Mouse (Mus musculus) embryonic facial prominence, embryonic 12.5 days (tissue): ENCODE results near the gene Il18bp. TPM values are rescaled to one million over a fixed set of nuclear protein-coding genes. Genes with fewer than 3 reads are reported as not detected.

Experiments
- ATAC-seq: fragments of 200-750 bp; cut with Nextera tagmentation; 2 replicates; pipeline ENCODE4 v1.8.0; 2017; ENCODE audit not compliant: insufficient number of reproducible peaks, insufficient read depth, low FRiP score, low TSS enrichment
- H3K27ac ChIP-seq: fragments of 300-500 bp; sonication (generic); 2 replicates; pipeline ENCODE4 v1.5.1; 2016; ENCODE audit warnings: mild to moderate bottlenecking
- H3K27me3 ChIP-seq: fragments of 300-500 bp; sonication (generic); 2 replicates; pipeline ENCODE4 v1.6.1; 2016; ENCODE audit warnings: mild to moderate bottlenecking, moderate library complexity
- H3K36me3 ChIP-seq: fragments of 300-500 bp; sonication (generic); 2 replicates; pipeline ENCODE4 v1.6.1; 2016; ENCODE audit warnings: mild to moderate bottlenecking
- H3K4me1 ChIP-seq: fragments of 300-500 bp; sonication (generic); 2 replicates; pipeline ENCODE4 v1.6.1; 2016
- H3K4me2 ChIP-seq: fragments of 300-500 bp; sonication (generic); replicated peaks from 2 replicates; pipeline ENCODE4 v1.6.1; 2016; ENCODE audit warnings: mild to moderate bottlenecking, moderate library complexity
- H3K4me3 ChIP-seq: fragments of 300-500 bp; sonication (generic); 2 replicates; pipeline ENCODE4 v1.5.1; 2016; ENCODE audit warnings: mild to moderate bottlenecking
- H3K9ac ChIP-seq: fragments of 300-500 bp; sonication (generic); 2 replicates; pipeline ENCODE4 v1.6.1; 2016; ENCODE audit warnings: mild to moderate bottlenecking, moderate library complexity
- H3K9me3 ChIP-seq: fragments of 300-500 bp; sonication (generic); 2 replicates; pipeline ENCODE4 v1.6.1; 2016; ENCODE audit warnings: mild to moderate bottlenecking, moderate library complexity
- WGBS: fragments of 180-500 bp; shearing (Covaris S2); methylation state at CpG from one replicate; pipeline ENCODE4 v1.1.7; 2016; 5-methylcytosine and 5-hydroxymethylcytosine counted together
- polyA plus RNA-seq: library from polyadenylated mRNA; unstranded; fragments of >200 nt; fragmentation: Nextera tagmentation; extraction: Ambion mirVana; gene quantifications from 2 replicates; pipeline ENCODE4 v1.2.1, GENCODE M21; 2016

The Il18bp gene
- polyA plus RNA-seq, 1 experiment from 2014 or later, result 3.6 TPM

GRCm38 (mm10) chr7:101969694-101970428 lies 48.6 kb downstream of the Il18bp start:
- H3K4me1 ChIP-seq, result peaks cover 42% of the 10 kb centered on the region
- under 1% methylated on average over 51 of the region's 53 CpGs for WGBS
- no peaks in the 10 kb centered on the region for H3K36me3 ChIP-seq
- ATAC-seq, result peak; percentile 91
- no peaks in the 10 kb centered on the region for H3K9me3 ChIP-seq
- H3K27me3 ChIP-seq, result no peaks in the 10 kb centered on the region
- peak overlapping the region; percentile 100 for H3K27ac ChIP-seq
- H3K4me3 ChIP-seq, result peak overlapping the region; percentile 78
- H3K9ac ChIP-seq, result peak overlapping the region; percentile 89
- H3K4me2 ChIP-seq, result peak overlapping the region; percentile 82

- 62% methylated on average over 2 of the region's 2 CpGs for WGBS
- no peak overlapping the region for H3K4me3 ChIP-seq
- H3K27me3 ChIP-seq, result no peaks in the 10 kb centered on the region
- peak overlapping the region; percentile 82; the same call in 1 of the 2 replicates for H3K4me2 ChIP-seq
- peaks cover 31% of the 10 kb centered on the region for H3K4me1 ChIP-seq
- no peaks in the 10 kb centered on the region for H3K36me3 ChIP-seq
- H3K9ac ChIP-seq, result peak overlapping the region; percentile 89; the same call in 1 of the 2 replicates
- no peak for ATAC-seq
- peak overlapping the region; percentile 100 for H3K27ac ChIP-seq
- H3K9me3 ChIP-seq, result no peaks in the 10 kb centered on the region
Measured at GRCm38 (mm10) chr7:101968751-101969150, 49.7 kb downstream of the Il18bp start.

- Histone ChIP-seq H3K4me1 (peaks cover 17% of the 10 kb centered on the region), H3K9me3 (no peaks in the 10 kb centered on the region), H3K27me3 (no peaks in the 10 kb centered on the region), H3K9ac (no peak overlapping the region), H3K4me3 (no peak overlapping the region), H3K4me2 (no peak overlapping the region), H3K36me3 (no peaks in the 10 kb centered on the region), H3K27ac (no peak overlapping the region)
- WGBS, result 100% methylated on average over 1 of the region's 1 CpGs
- no peak for ATAC-seq
Measured at GRCm38 (mm10) chr7:101967256-101967655, 51.2 kb downstream of the Il18bp start.

DNA sequence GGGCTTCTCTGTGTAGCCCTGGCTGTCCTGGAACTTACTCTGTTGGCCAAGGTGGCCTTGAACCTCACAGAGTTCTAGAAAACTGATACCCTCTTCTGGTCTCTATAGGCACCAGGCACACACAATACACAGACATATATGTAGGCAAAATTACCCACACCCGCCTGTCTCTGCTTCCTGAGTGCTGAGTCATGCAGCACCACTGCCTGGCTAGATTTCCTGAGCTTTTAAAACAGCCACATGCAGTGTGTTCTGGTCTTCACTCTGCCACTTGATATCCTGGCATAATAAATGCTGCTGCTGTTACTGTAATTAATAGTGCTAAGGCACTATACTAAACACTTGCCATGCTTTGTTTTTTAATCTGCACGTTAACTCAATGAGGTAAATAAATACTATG lies 52.9 kb downstream of the Il18bp start:
- Histone ChIP-seq H3K27me3 (no peaks in the 10 kb centered on the region), H3K9ac (no peak overlapping the region), H3K27ac (no peak overlapping the region), H3K36me3 (no peaks in the 10 kb centered on the region), H3K4me2 (no peak overlapping the region), H3K4me3 (no peak overlapping the region), H3K9me3 (no peaks in the 10 kb centered on the region), H3K4me1 (peaks cover 6% of the 10 kb centered on the region)
- WGBS, result 57% methylated on average over 2 of the region's 2 CpGs
- ATAC-seq, result no peak

Other genes with a start within 250 kb of the Il18bp start
- gene Phox2a, start 200.4 kb downstream of the Il18bp start, polyA plus RNA-seq, result 0.58 TPM in 1 of 2 replicates, not detected in the other
- 55.2 and 69.7 TPM in 2 replicates for gene Inppl1, start 180.5 kb downstream of the Il18bp start, polyA plus RNA-seq
- 0.92 TPM in 1 of 2 replicates, not detected in the other for gene Folr2, start 161.5 kb downstream of the Il18bp start, polyA plus RNA-seq
- gene Anapc15, start 155.0 kb downstream of the Il18bp start, polyA plus RNA-seq, result 75.5 and 76.6 TPM in 2 replicates
- gene Folr1, start 147.9 kb downstream of the Il18bp start, polyA plus RNA-seq, result 1.1 and 1.2 TPM in 2 replicates
- gene Lamtor1, start 112.8 kb downstream of the Il18bp start, polyA plus RNA-seq, result 153 and 158 TPM in 2 replicates
- 0.61 and 0.65 TPM in 2 replicates for gene Tomt, start 112.3 kb downstream of the Il18bp start, polyA plus RNA-seq
- gene Lrrc51, start 84.8 kb downstream of the Il18bp start, polyA plus RNA-seq, result 8.8 and 9.8 TPM in 2 replicates
- 115 and 119 TPM in 2 replicates for gene Numa1, start 84.6 kb downstream of the Il18bp start, polyA plus RNA-seq
- 28.9 and 33.5 TPM in 2 replicates for gene Rnf121, start 46.8 kb upstream of the Il18bp start, polyA plus RNA-seq
- 46.2 and 48.3 TPM in 2 replicates for gene Xndc1, start 46.8 kb upstream of the Il18bp start, polyA plus RNA-seq
- 2.6 and 3.5 TPM in 2 replicates for gene Xntrpc, start 47.0 kb upstream of the Il18bp start, polyA plus RNA-seq
- 0.28 TPM in 1 of 2 replicates, not detected in the other for gene Trpc2, start 64.4 kb upstream of the Il18bp start, polyA plus RNA-seq
- gene Art1, start 83.1 kb upstream of the Il18bp start, polyA plus RNA-seq, result 3.4 and 6.0 TPM in 2 replicates
- gene Art5, start 90.8 kb upstream of the Il18bp start, polyA plus RNA-seq, result 1.5 and 2.0 TPM in 2 replicates
- not detected in 2 replicates for gene Chrna10, start 98.1 kb upstream of the Il18bp start, polyA plus RNA-seq
- 46.6 and 46.9 TPM in 2 replicates for gene Nup98, start 191.5 kb upstream of the Il18bp start, polyA plus RNA-seq
- gene Pgap2, start 191.5 kb upstream of the Il18bp start, polyA plus RNA-seq, result 78.4 and 83.3 TPM in 2 replicates
- gene Rhog, start 237.4 kb upstream of the Il18bp start, polyA plus RNA-seq, result 48.7 and 50.0 TPM in 2 replicates
- gene Stim1, start 249.1 kb upstream of the Il18bp start, polyA plus RNA-seq, result 24.6 and 25.0 TPM in 2 replicates